Mouse (Mus musculus): ENCODE results near the gene Gse1. TPM values are rescaled to one million over a fixed set of nuclear protein-coding genes. Genes with fewer than 3 reads are reported as not detected.
A peak's percentile ranks its signal among the peaks of the same experiment; 100 is the strongest.
"Not testable (repeated sequence)": the region's sequence is repeated elsewhere in the genome, so short reads cannot be mapped to it uniquely, and the experiment has no call there.

Gse1 gene
- polyA plus RNA-seq, 1 experiment from 2014 or later = 14.3 TPM

DNA sequence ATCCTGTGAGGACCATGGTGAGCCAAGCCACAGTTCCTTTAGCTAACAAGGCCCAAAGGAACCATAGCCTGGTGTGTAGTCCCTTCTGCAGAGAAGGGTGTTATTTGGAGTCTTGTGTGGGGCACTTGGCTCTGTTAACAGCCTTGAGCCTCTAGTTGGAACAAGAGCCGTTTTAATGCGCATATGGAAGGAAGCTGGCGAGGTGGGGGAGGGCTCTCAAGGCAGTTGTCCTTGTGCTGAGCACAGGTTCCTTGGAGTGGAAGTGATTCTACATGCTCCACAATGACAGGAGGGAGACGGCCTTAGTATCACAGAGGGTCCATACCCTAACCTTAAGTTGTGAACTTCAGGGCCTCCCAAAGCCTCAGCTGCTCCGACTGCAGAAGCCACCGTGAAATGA, 129.2 kb downstream of the Gse1 start:
- no peak for ATAC-seq (ENCODE audit: insufficient read depth)
- no peak for DNase-seq
- Histone ChIP-seq H3K27ac (ENCODE audit: low read depth) (no peak overlapping the region), H3K27me3 (ENCODE audit: insufficient read depth, low read length) (no peaks in the 10 kb centered on the region), H3K36me3 (ENCODE audit: insufficient read depth) (no peaks in the 10 kb centered on the region), H3K9me3 (ENCODE audit: low read depth, low read length) (no peaks in the 10 kb centered on the region), H3K4me1 (ENCODE audit: insufficient read depth) (no peaks in the 10 kb centered on the region), H3K9ac (no peak overlapping the region), H3K4me3 (ENCODE audit: low read depth, low read length) (no peak overlapping the region), H3K4me2 (no peak overlapping the region)
- 78% methylated on average over 6 of the region's 6 CpGs for WGBS
- no peak for TF ChIP-seq CTCF (IDR thresholded peaks at IDR 0.05; ENCODE audit: low read depth)

- H3K27me3 ChIP-seq (ENCODE audit: insufficient read depth, low read length) = no peaks in the 10 kb centered on the region
- peak; percentile 61 for DNase-seq
- no peak overlapping the region for H3K4me3 ChIP-seq (ENCODE audit: low read depth, low read length)
- 78% methylated on average over 8 of the region's 8 CpGs for WGBS
- no peak for ATAC-seq (ENCODE audit: insufficient read depth)
- H3K27ac ChIP-seq (ENCODE audit: low read depth) = no peak overlapping the region
- TF ChIP-seq CTCF (IDR thresholded peaks at IDR 0.05; ENCODE audit: low read depth) = no peak
- no peak overlapping the region for H3K9ac ChIP-seq
- no peaks in the 10 kb centered on the region for H3K4me1 ChIP-seq (ENCODE audit: insufficient read depth)
- H3K4me2 ChIP-seq = no peak overlapping the region
- no peaks in the 10 kb centered on the region for H3K9me3 ChIP-seq (ENCODE audit: low read depth, low read length)
- H3K36me3 ChIP-seq (ENCODE audit: insufficient read depth) = no peaks in the 10 kb centered on the region
These were observed 133.0 kb downstream of the Gse1 start for GRCm38 (mm10) chr8:120361301-120361700.

DNA sequence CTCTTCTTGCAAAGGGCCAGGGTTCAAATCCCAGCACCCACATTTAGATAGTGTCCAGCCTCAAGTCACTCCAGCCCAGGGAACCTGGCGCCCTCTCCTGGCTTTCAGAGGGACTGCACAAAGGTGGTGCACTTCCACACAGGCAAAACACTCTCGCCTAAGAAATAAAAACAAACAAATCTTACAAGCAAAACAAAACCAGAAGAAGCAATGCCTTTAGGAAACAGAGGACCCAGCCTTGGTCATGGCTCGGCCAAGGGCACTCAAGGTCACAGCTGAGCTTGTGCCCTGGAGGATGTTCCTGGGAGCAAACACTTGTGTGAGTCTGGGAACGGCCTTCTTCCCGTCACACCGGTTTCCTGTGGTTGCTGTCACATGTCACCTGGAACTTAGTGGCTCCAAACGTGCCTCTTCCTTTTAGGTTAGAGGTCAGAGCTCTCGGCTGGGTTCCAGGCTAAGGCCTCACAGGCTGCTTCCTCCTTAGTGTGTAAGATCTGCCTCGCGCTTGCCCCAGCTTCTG, 135.4 kb downstream of the Gse1 start:
- Histone ChIP-seq H3K4me3 (ENCODE audit: low read depth, low read length) (no peak overlapping the region), H3K4me1 (ENCODE audit: insufficient read depth) (peaks cover 8% of the 10 kb centered on the region; the same call in 1 of the 2 replicates), H3K27ac (ENCODE audit: low read depth) (no peak overlapping the region), H3K9ac (no peak overlapping the region), H3K27me3 (ENCODE audit: insufficient read depth, low read length) (no peaks in the 10 kb centered on the region), H3K36me3 (ENCODE audit: insufficient read depth) (no peaks in the 10 kb centered on the region), H3K4me2 (no peak overlapping the region), H3K9me3 (ENCODE audit: low read depth, low read length) (no peaks in the 10 kb centered on the region)
- 34% methylated on average over 10 of the region's 10 CpGs for WGBS
- peak; percentile 73 for DNase-seq
- TF ChIP-seq CTCF (IDR thresholded peaks at IDR 0.05; ENCODE audit: low read depth) = peak; percentile 76
- ATAC-seq (ENCODE audit: insufficient read depth) = peak; percentile 9; the same call in 1 of the 2 replicates

GRCm38 (mm10) chr8:120364093-120364725, 136.0 kb downstream of the Gse1 start:
- Histone ChIP-seq H3K4me2 (no peak overlapping the region), H3K9ac (no peak overlapping the region), H3K27ac (ENCODE audit: low read depth) (no peak overlapping the region), H3K27me3 (ENCODE audit: insufficient read depth, low read length) (no peaks in the 10 kb centered on the region), H3K4me3 (ENCODE audit: low read depth, low read length) (no peak overlapping the region), H3K36me3 (ENCODE audit: insufficient read depth) (no peaks in the 10 kb centered on the region), H3K9me3 (ENCODE audit: low read depth, low read length) (no peaks in the 10 kb centered on the region), H3K4me1 (ENCODE audit: insufficient read depth) (peaks cover 8% of the 10 kb centered on the region; the same call in 1 of the 2 replicates)
- ATAC-seq (ENCODE audit: insufficient read depth) = no peak; the same call in 1 of the 2 replicates
- TF ChIP-seq CTCF (IDR thresholded peaks at IDR 0.05; ENCODE audit: low read depth) = peak; percentile 62
- DNase-seq = peak; percentile 39
- WGBS = 33% methylated on average over 7 of the region's 7 CpGs

DNA sequence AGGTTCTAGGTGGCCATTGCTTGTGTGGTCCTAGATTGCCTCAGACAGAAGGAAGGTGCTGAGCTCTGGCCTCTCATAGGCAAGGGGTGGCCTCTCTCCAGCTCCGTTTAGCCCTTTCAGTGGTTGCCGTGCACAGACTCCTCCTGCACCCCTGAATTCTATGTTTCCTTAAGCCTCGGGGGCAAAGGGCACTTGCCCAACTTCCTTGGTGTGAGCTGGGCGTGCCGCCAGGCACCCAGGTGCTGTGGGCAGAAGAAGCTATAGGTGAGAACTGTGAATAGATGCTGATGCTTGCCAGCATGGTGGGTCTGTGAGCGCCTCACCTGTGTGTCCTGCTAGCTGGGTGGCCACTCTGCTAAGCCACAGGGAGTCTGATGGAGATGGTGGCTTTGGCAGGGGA, 138.6 kb downstream of the Gse1 start:
- WGBS = 84% methylated on average over 6 of the region's 6 CpGs
- H3K4me2 ChIP-seq = no peak overlapping the region
- no peak for TF ChIP-seq CTCF (IDR thresholded peaks at IDR 0.05; ENCODE audit: low read depth)
- no peaks in the 10 kb centered on the region for H3K36me3 ChIP-seq (ENCODE audit: insufficient read depth)
- H3K9ac ChIP-seq = no peak overlapping the region
- no peak overlapping the region for H3K4me3 ChIP-seq (ENCODE audit: low read depth, low read length)
- H3K4me1 ChIP-seq (ENCODE audit: insufficient read depth) = peaks cover 20% of the 10 kb centered on the region
- no peak overlapping the region for H3K27ac ChIP-seq (ENCODE audit: low read depth)
- DNase-seq = no peak
- no peaks in the 10 kb centered on the region for H3K9me3 ChIP-seq (ENCODE audit: low read depth, low read length)
- H3K27me3 ChIP-seq (ENCODE audit: insufficient read depth, low read length) = no peaks in the 10 kb centered on the region
- ATAC-seq (ENCODE audit: insufficient read depth) = no peak

GRCm38 (mm10) chr8:120368191-120368590, 139.9 kb downstream of the Gse1 start:
- H3K9ac ChIP-seq; H3K4me3 ChIP-seq (ENCODE audit: low read depth, low read length); H3K9me3 ChIP-seq (ENCODE audit: low read depth, low read length); ATAC-seq (ENCODE audit: insufficient read depth); H3K27me3 ChIP-seq (ENCODE audit: insufficient read depth, low read length); DNase-seq; H3K36me3 ChIP-seq (ENCODE audit: insufficient read depth); H3K4me2 ChIP-seq: not testable (repeated sequence)
- 54% methylated on average over 1 of the region's 1 CpGs for WGBS
- Histone ChIP-seq H3K4me1 (ENCODE audit: insufficient read depth) (peaks cover 20% of the 10 kb centered on the region), H3K27ac (ENCODE audit: low read depth) (peak overlapping the region; percentile 67)

DNA sequence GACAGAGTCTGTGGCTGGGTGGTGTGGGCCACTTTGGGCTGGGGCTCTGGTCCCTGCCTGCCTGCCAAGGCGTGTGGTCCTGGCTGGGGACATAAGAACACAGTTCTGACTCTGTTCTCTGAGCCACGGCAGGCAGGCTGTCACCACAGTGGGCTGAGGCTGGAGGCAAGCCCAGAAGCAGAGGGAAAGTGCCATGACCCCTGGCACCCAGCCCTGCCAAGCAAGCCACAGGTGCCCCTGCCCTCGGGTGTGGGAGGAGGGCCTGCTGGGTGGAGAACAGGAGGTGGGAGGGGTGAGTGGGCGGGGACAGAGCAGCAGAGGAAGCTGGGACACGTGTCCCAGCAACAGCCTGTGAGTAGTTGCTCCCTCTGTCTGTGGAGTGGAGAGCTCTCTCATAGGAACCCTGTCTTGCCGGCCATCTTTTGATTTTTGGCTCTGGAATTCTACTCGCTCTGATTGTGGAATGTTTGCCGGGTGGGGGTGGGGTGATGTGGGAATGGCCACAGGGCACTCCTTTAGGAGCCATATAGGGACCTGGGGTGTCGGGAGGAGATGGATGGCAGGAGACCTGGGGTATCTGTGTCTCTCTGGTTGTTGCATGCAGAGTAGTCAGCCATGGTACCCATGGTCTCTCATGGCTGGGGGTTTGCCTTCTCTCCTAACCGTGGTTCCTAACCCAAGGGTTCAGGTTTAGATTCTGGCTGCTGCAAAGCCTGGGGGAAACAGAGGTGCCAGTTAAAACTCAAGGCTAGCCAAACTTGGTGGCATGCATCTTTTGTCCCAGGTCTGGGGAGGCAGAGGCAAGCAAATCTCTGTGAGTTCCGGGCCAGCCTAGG, 140.8 kb downstream of the Gse1 start:
- Histone ChIP-seq H3K4me2 (peak overlapping the region; percentile 23; the same call in 1 of the 2 replicates), H3K4me3 (ENCODE audit: low read depth, low read length) (no peak overlapping the region), H3K27me3 (ENCODE audit: insufficient read depth, low read length) (no peaks in the 10 kb centered on the region), H3K9ac (no peak overlapping the region), H3K9me3 (ENCODE audit: low read depth, low read length) (no peaks in the 10 kb centered on the region), H3K4me1 (ENCODE audit: insufficient read depth) (peaks cover 24% of the 10 kb centered on the region), H3K27ac (ENCODE audit: low read depth) (peak overlapping the region; percentile 67), H3K36me3 (ENCODE audit: insufficient read depth) (no peaks in the 10 kb centered on the region)
- 18% methylated on average over 11 of the region's 11 CpGs for WGBS
- DNase-seq = peak; percentile 88
- TF ChIP-seq CTCF (IDR thresholded peaks at IDR 0.05; ENCODE audit: low read depth) = peak; percentile 54
- ATAC-seq (ENCODE audit: insufficient read depth) = peak; percentile 78

Measured in lung, embryonic 14.5 days (tissue).